Mouse (Mus musculus) neural tube, embryonic 14.5 days (tissue): ENCODE measurements around the gene Telo2. TPM values are rescaled to one million over a fixed set of nuclear protein-coding genes. Genes with fewer than 3 reads are reported as not detected.
A peak's percentile ranks its signal among the peaks of the same experiment; 100 is the strongest.
"Not testable (repeated sequence)": the region's sequence is repeated elsewhere in the genome, so short reads cannot be mapped to it uniquely, and the experiment has no call there.

Experiments used
- ATAC-seq: fragments of 200-750 bp; cut with Nextera tagmentation; 2 replicates; pipeline ENCODE4 v1.8.0; 2017; ENCODE audit warnings: low read depth, mild to moderate bottlenecking, moderate TSS enrichment, moderate library complexity
- H3K27ac ChIP-seq: fragments of 300-500 bp; sonication (generic); 2 replicates; pipeline ENCODE4 v1.5.1; 2014; ENCODE audit warnings: low read depth, mild to moderate bottlenecking, control low read depth, low read length, moderate library complexity, mixed read lengths
- H3K27me3 ChIP-seq: fragments of 300-500 bp; sonication (generic); 2 replicates; pipeline ENCODE4 v1.6.1; 2014; ENCODE audit warnings: low read length; ENCODE audit not compliant: control insufficient read depth, insufficient read depth
- H3K36me3 ChIP-seq: fragments of 300-500 bp; sonication (generic); 2 replicates; pipeline ENCODE4 v1.6.1; 2014; ENCODE audit warnings: low read length, mixed read lengths; ENCODE audit not compliant: control insufficient read depth, insufficient read depth
- H3K4me1 ChIP-seq: fragments of 300-500 bp; sonication (generic); 2 replicates; pipeline ENCODE4 v1.6.1; 2014; ENCODE audit warnings: low read length; ENCODE audit not compliant: control insufficient read depth, insufficient read depth
- H3K4me2 ChIP-seq: fragments of 300-500 bp; sonication (generic); 2 replicates; pipeline ENCODE4 v1.6.1; 2014; ENCODE audit warnings: mild to moderate bottlenecking, low read depth, low read length, control low read depth
- H3K4me3 ChIP-seq: fragments of 300-500 bp; sonication (generic); 2 replicates; pipeline ENCODE4 v1.5.1; 2014; ENCODE audit warnings: low read depth, low read length, control low read depth, mixed read lengths
- H3K9ac ChIP-seq: fragments of 300-500 bp; sonication (generic); replicated peaks from 2 replicates; pipeline ENCODE4 v1.6.1; 2014; ENCODE audit warnings: low read depth, mild to moderate bottlenecking, control low read depth, low read length, mixed read lengths
- H3K9me3 ChIP-seq: fragments of 300-500 bp; sonication (generic); 2 replicates; pipeline ENCODE4 v1.6.1; 2016; ENCODE audit warnings: low read length; ENCODE audit not compliant: control insufficient read depth
- WGBS: fragments of 180-500 bp; shearing (Covaris S2); extraction: QIAGEN DNeasy Blood & Tissue Kit; methylation state at CpG from one replicate; pipeline ENCODE4 v1.1.7; 2014; 5-methylcytosine and 5-hydroxymethylcytosine counted together
- polyA plus RNA-seq: library from polyadenylated mRNA; unstranded; fragments of >200 nt; fragmentation: Nextera tagmentation; extraction: Ambion mirVana; gene quantifications from 2 replicates; pipeline ENCODE4 v1.2.1, GENCODE M21; 2014

Gene Telo2
- polyA plus RNA-seq, 1 experiment from 2014 or later: 46.4 TPM

- Histone ChIP-seq H3K27ac (no peak overlapping the region), H3K4me1 (no peaks in the 10 kb centered on the region), H3K4me3 (no peak overlapping the region), H3K9me3 (no peaks in the 10 kb centered on the region), H3K9ac (no peak overlapping the region), H3K4me2 (no peak overlapping the region), H3K27me3 (no peaks in the 10 kb centered on the region), H3K36me3 (no peaks in the 10 kb centered on the region)
- WGBS: 81% methylated on average over 9 of the region's 9 CpGs
- ATAC-seq: no peak
These were observed 11.9 kb upstream of the Telo2 start for GRCm38 (mm10) chr17:25127681-25128080.

GRCm38 (mm10) chr17:25127079-25127478, 11.3 kb upstream of the Telo2 start:
- ATAC-seq: no peak; the same call in 1 of the 2 replicates
- H3K27me3 ChIP-seq: no peaks in the 10 kb centered on the region
- no peaks in the 10 kb centered on the region for H3K36me3 ChIP-seq
- H3K4me3 ChIP-seq: no peak overlapping the region
- H3K9me3 ChIP-seq: no peaks in the 10 kb centered on the region
- H3K4me2 ChIP-seq: no peak overlapping the region
- H3K27ac ChIP-seq: no peak overlapping the region
- H3K9ac ChIP-seq: no peak overlapping the region
- 63% methylated on average over 8 of the region's 8 CpGs for WGBS
- no peaks in the 10 kb centered on the region for H3K4me1 ChIP-seq

- not testable (repeated sequence) for H3K9me3 ChIP-seq, ATAC-seq, H3K36me3 ChIP-seq, H3K4me3 ChIP-seq, H3K9ac ChIP-seq, H3K27ac ChIP-seq, H3K4me1 ChIP-seq, H3K27me3 ChIP-seq, H3K4me2 ChIP-seq
- 87% methylated on average over 3 of the region's 3 CpGs for WGBS
These were observed 9.8 kb upstream of the Telo2 start for GRCm38 (mm10) chr17:25125442-25126060.

GRCm38 (mm10) chr17:25123979-25124378, 8.2 kb upstream of the Telo2 start:
- WGBS: 32% methylated on average over 7 of the region's 7 CpGs
- Histone ChIP-seq H3K4me1 (no peaks in the 10 kb centered on the region), H3K27me3 (no peaks in the 10 kb centered on the region), H3K4me3 (no peak overlapping the region), H3K9ac (no peak overlapping the region), H3K4me2 (no peak overlapping the region), H3K36me3 (no peaks in the 10 kb centered on the region), H3K9me3 (no peaks in the 10 kb centered on the region), H3K27ac (no peak overlapping the region)
- no peak for ATAC-seq

- WGBS: 52% methylated on average over 3 of the region's 3 CpGs
- Histone ChIP-seq H3K4me2 (no peak within 1 kb of the TSS), H3K4me3 (no peak within 1 kb of the TSS), H3K9me3 (no peaks in the 10 kb centered on the region), H3K9ac (no peak within 1 kb of the TSS), H3K4me1 (peaks cover 3% of the 10 kb centered on the region; the same call in 1 of the 2 replicates), H3K36me3 (no peaks in the 10 kb centered on the region), H3K27me3 (no peaks in the 10 kb centered on the region), H3K27ac (no peak within 1 kb of the TSS)
- no peak for ATAC-seq
These were observed 4.6 kb upstream of the Telo2 start, which contains the start of gene Ptx4 for GRCm38 (mm10) chr17:25120406-25120805. Gene Ptx4 (plus strand): TSS chr17:25120760.

- H3K9ac ChIP-seq: no peak overlapping the region
- no peaks in the 10 kb centered on the region for H3K27me3 ChIP-seq
- H3K4me1 ChIP-seq: peaks cover 8% of the 10 kb centered on the region
- no peak overlapping the region for H3K4me3 ChIP-seq
- H3K27ac ChIP-seq: no peak overlapping the region
- 35% methylated on average over 4 of the region's 4 CpGs for WGBS
- H3K36me3 ChIP-seq: 0 out of 2 replicates have a peak, but pooled peaks cover 4% of the 10 kb centered on the region
- no peak for ATAC-seq
- H3K9me3 ChIP-seq: no peaks in the 10 kb centered on the region
- no peak overlapping the region for H3K4me2 ChIP-seq
These were observed 1.5 kb upstream of the Telo2 start for GRCm38 (mm10) chr17:25117263-25117662.

- peak overlapping the region; percentile 46 for H3K9ac ChIP-seq
- H3K4me2 ChIP-seq: peak overlapping the region; percentile 75
- peaks cover 8% of the 10 kb centered on the region for H3K4me1 ChIP-seq
- H3K36me3 ChIP-seq: peaks cover 13% of the 10 kb centered on the region; the same call in 1 of the 2 replicates
- H3K4me3 ChIP-seq: peak overlapping the region; percentile 47
- H3K27me3 ChIP-seq: no peaks in the 10 kb centered on the region
- peak overlapping the region; percentile 90 for H3K27ac ChIP-seq
- no peaks in the 10 kb centered on the region for H3K9me3 ChIP-seq
- 12% methylated on average over 23 of the region's 23 CpGs for WGBS
- peak; percentile 60 for ATAC-seq
These were observed 690 bp downstream of the Telo2 start for GRCm38 (mm10) chr17:25114908-25115645.

GRCm38 (mm10) chr17:25112423-25112810, 3.4 kb downstream of the Telo2 start:
- Histone ChIP-seq H3K4me1 (peaks cover 8% of the 10 kb centered on the region), H3K4me3 (no peak overlapping the region), H3K4me2 (no peak overlapping the region), H3K36me3 (peaks cover 17% of the 10 kb centered on the region; the same call in 1 of the 2 replicates), H3K9me3 (no peaks in the 10 kb centered on the region), H3K9ac (no peak overlapping the region), H3K27me3 (no peaks in the 10 kb centered on the region), H3K27ac (no peak overlapping the region)
- 81% methylated on average over 3 of the region's 3 CpGs for WGBS
- ATAC-seq: no peak

GRCm38 (mm10) chr17:25111739-25112422, 3.9 kb downstream of the Telo2 start:
- Histone ChIP-seq H3K9ac (no peak overlapping the region), H3K27me3 (no peaks in the 10 kb centered on the region), H3K4me3 (no peak overlapping the region), H3K9me3 (no peaks in the 10 kb centered on the region), H3K36me3 (peaks cover 22% of the 10 kb centered on the region; the same call in 1 of the 2 replicates), H3K27ac (no peak overlapping the region), H3K4me2 (no peak overlapping the region), H3K4me1 (peaks cover 8% of the 10 kb centered on the region)
- no peak for ATAC-seq
- WGBS: 91% methylated on average over 8 of the region's 8 CpGs
